Mouse (Mus musculus) limb, embryonic 15.5 days (tissue): ENCODE measurements around the gene Scn5a. TPM values are rescaled to one million over a fixed set of nuclear protein-coding genes. Genes with fewer than 3 reads are reported as not detected.

ENCODE experiments used
- ATAC-seq: fragments of 200-750 bp; cut with Nextera tagmentation; 2 replicates; pipeline ENCODE4 v1.8.0; 2017; ENCODE audit warnings: low read depth, moderate TSS enrichment; ENCODE audit not compliant: insufficient number of reproducible peaks, low FRiP score, low TSS enrichment
- H3K27ac ChIP-seq: fragments of 300-500 bp; sonication (generic); 2 replicates; pipeline ENCODE4 v1.5.1; 2015; ENCODE audit warnings: moderate library complexity, mild to moderate bottlenecking, inconsistent platforms
- H3K27me3 ChIP-seq: fragments of 300-500 bp; sonication (generic); 2 replicates; pipeline ENCODE4 v1.6.1; 2015; ENCODE audit warnings: inconsistent platforms
- H3K36me3 ChIP-seq: fragments of 300-500 bp; sonication (generic); 2 replicates; pipeline ENCODE4 v1.6.1; 2015; ENCODE audit warnings: inconsistent platforms
- H3K4me1 ChIP-seq: fragments of 300-500 bp; sonication (generic); 2 replicates; pipeline ENCODE4 v1.6.1; 2015; ENCODE audit warnings: inconsistent platforms
- H3K4me2 ChIP-seq: fragments of 300-500 bp; sonication (generic); 2 replicates; pipeline ENCODE4 v1.6.1; 2015; ENCODE audit warnings: mild to moderate bottlenecking, inconsistent platforms
- H3K4me3 ChIP-seq: fragments of 300-500 bp; sonication (generic); 2 replicates; pipeline ENCODE4 v1.5.1; 2015; ENCODE audit warnings: mild to moderate bottlenecking, inconsistent platforms
- H3K9ac ChIP-seq: fragments of 300-500 bp; sonication (generic); 2 replicates; pipeline ENCODE4 v1.6.1; 2015; ENCODE audit warnings: inconsistent platforms
- H3K9me3 ChIP-seq: fragments of 300-500 bp; sonication (generic); 2 replicates; pipeline ENCODE4 v1.6.1; 2016; ENCODE audit warnings: inconsistent platforms
- WGBS: fragments of 180-500 bp; shearing (Covaris S2); methylation state at CpG from one replicate; pipeline ENCODE4 v1.1.7; 2015; 5-methylcytosine and 5-hydroxymethylcytosine counted together
- polyA plus RNA-seq: library from polyadenylated mRNA; unstranded; fragments of >200 nt; fragmentation: Nextera tagmentation; extraction: Ambion mirVana; gene quantifications from 2 replicates; pipeline ENCODE4 v1.2.1, GENCODE M21; 2015

Scn5a gene
- polyA plus RNA-seq, 1 experiment from 2014 or later, result 0.17 TPM

DNA sequence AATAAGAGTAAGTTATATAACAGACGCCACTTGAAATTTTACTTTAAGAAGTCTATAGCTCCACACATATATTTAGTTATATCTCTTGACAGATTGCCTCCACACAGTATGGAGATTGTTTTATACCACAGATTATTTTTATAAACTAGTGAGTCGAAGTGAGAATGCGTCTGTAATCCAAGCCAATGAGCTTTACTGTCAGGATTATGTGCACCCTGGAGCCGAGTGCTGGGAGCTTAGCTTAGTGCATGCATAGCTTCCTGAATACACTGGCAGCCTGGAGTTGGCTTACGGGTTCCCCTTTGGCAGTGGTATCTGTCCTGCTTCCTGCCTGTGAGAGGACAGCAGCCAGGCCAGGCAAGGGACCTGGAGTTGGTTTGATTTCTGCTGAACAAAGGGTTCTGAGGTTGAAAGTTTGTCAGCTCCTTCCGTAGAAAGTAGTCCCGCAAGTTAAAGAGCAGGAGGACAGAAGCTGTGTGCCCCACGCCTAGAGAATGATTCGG, 140.3 kb downstream of the Scn5a start:
- H3K4me3 ChIP-seq, result no peak overlapping the region
- H3K27ac ChIP-seq, result no peak overlapping the region
- H3K9me3 ChIP-seq, result no peaks in the 10 kb centered on the region
- H3K36me3 ChIP-seq, result peaks cover 24% of the 10 kb centered on the region
- H3K9ac ChIP-seq, result no peak overlapping the region
- no peaks in the 10 kb centered on the region for H3K27me3 ChIP-seq
- no peaks in the 10 kb centered on the region for H3K4me1 ChIP-seq
- no peak for ATAC-seq
- 92% methylated on average over 9 of the region's 9 CpGs for WGBS
- no peak overlapping the region for H3K4me2 ChIP-seq

DNA sequence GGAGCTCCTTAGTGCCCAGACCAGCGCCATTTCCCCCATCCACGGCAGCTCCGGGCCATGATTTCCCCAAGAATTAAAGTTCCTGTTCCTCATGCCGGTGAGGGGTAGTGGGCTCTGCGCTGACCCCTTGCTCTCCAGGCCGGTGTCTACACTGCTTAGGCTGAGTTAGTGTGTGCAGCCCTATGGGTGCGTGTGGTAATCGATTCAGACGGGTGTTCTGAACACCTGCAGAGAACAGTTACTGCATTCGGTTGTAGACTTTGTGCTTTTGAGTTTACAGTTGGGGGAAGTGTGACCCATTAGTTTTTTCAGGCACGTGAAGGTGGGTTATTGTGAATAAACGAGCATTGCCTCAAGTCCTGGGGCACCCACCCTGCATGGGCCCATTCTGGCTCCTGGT, 140.8 kb downstream of the Scn5a start:
- Histone ChIP-seq H3K4me3 (no peak overlapping the region), H3K27me3 (no peaks in the 10 kb centered on the region), H3K9me3 (no peaks in the 10 kb centered on the region), H3K4me1 (no peaks in the 10 kb centered on the region), H3K4me2 (no peak overlapping the region), H3K27ac (no peak overlapping the region), H3K9ac (no peak overlapping the region), H3K36me3 (peaks cover 27% of the 10 kb centered on the region)
- 89% methylated on average over 12 of the region's 12 CpGs for WGBS
- no peak for ATAC-seq

DNA sequence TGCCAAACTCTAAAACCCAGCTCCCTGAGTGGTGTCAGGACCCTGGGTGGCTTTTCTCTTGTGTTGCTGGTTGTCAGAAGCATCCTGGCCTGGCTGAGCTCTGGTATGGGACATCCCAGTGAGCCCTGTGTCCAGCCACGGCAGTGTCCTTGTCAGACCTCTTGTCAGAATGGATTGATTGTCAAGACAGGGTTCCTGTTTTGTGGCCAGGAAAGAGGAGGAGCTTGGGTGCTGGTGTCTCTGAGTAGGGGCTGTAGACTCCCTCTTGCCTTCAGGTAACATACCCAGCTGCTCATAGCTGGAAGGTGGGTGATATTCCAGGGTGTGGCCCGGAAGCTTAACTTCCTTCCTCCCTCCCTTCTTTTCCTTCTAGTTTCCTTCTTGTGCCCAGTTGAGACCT, 143.0 kb downstream of the Scn5a start:
- H3K9ac ChIP-seq, result no peak overlapping the region
- H3K4me3 ChIP-seq, result no peak overlapping the region
- no peaks in the 10 kb centered on the region for H3K4me1 ChIP-seq
- H3K27me3 ChIP-seq, result no peaks in the 10 kb centered on the region
- no peaks in the 10 kb centered on the region for H3K9me3 ChIP-seq
- peaks cover 46% of the 10 kb centered on the region for H3K36me3 ChIP-seq
- H3K4me2 ChIP-seq, result no peak overlapping the region
- 83% methylated on average over 2 of the region's 2 CpGs for WGBS
- ATAC-seq, result no peak
- no peak overlapping the region for H3K27ac ChIP-seq

Other genes starting within 250 kb of the Scn5a start
- gene Acaa1a, start 239.3 kb downstream of the Scn5a start, polyA plus RNA-seq, result 112 and 121 TPM in 2 replicates
- gene Myd88, start 237.6 kb downstream of the Scn5a start, polyA plus RNA-seq, result 32.7 and 38.2 TPM in 2 replicates
- 4.2 and 5.8 TPM in 2 replicates for gene Xylb, start 221.6 kb downstream of the Scn5a start, polyA plus RNA-seq
- 0.24 TPM in 1 of 2 replicates, not detected in the other for gene Slc22a14, start 213.5 kb downstream of the Scn5a start, polyA plus RNA-seq
- 14.9 TPM in 2 replicates for gene Acvr2b, start 176.9 kb downstream of the Scn5a start, polyA plus RNA-seq
- gene Exog, start 134.1 kb downstream of the Scn5a start, polyA plus RNA-seq, result 25.2 and 28.4 TPM in 2 replicates
- gene Scn10a, start 140.3 kb upstream of the Scn5a start, polyA plus RNA-seq, result 0.06 TPM in 1 of 2 replicates, not detected in the other
- 0.09 TPM in 1 of 2 replicates, not detected in the other for gene Scn11a, start 246.4 kb upstream of the Scn5a start, polyA plus RNA-seq